Mouse (Mus musculus) CH12.LX (cell line): ENCODE measurements at regions not wholly inside any gene's neighbourhood (a gene's known extent, or its start where the extent isn't known, plus 50 kb on each side); places are given as distances from the start of the nearest gene placed in this dataset.

Experiments used
- CHD2 ChIP-seq: IDR thresholded peaks from 2 replicates; pipeline ENCODE4 v1.6.1; 2011; ENCODE audit warnings: low read length, improper control_type of control experiment
- CTCF ChIP-seq, 2 experiments: IDR thresholded peaks in 1 of 2; conservative IDR thresholded peaks in 1 of 2; 2 replicates each; pipeline ENCODE4 v1.5.1; 2011 to 2012; ENCODE audit warnings: low read depth in 2 of 2, low read length in 2 of 2, improper control_type of control experiment in 1 of 2, inconsistent platforms in 1 of 2, mild to moderate bottlenecking in 1 of 2, moderate library complexity in 1 of 2
- ETS1 ChIP-seq: conservative IDR thresholded peaks from 2 replicates; pipeline ENCODE4 v1.6.1; 2012; ENCODE audit warnings: low read depth, mild to moderate bottlenecking, inconsistent platforms, low read length, improper control_type of control experiment, moderate library complexity
- IRF4 ChIP-seq: IDR thresholded peaks from 2 replicates; pipeline ENCODE4 v1.6.1; 2014; ENCODE audit warnings: low read depth, mild to moderate bottlenecking, inconsistent platforms, low read length, improper control_type of control experiment
- MAFK ChIP-seq: IDR thresholded peaks from 2 replicates; pipeline ENCODE4 v1.6.1; 2011; ENCODE audit warnings: low read length, improper control_type of control experiment; ENCODE audit not compliant: insufficient replicate concordance
- MYC ChIP-seq: IDR thresholded peaks from 2 replicates; pipeline ENCODE4 v1.6.1; 2011; ENCODE audit warnings: low read depth, mild to moderate bottlenecking, improper control_type of control experiment, low read length
- NRF1 ChIP-seq: IDR thresholded peaks from 2 replicates; pipeline ENCODE4 v1.6.1; 2014; ENCODE audit warnings: low read depth, mild to moderate bottlenecking, inconsistent platforms, low read length, improper control_type of control experiment, moderate library complexity
- POLR2A ChIP-seq: IDR thresholded peaks from 2 replicates; pipeline ENCODE4 v1.6.1; 2011; ENCODE audit warnings: low read depth, mild to moderate bottlenecking, improper control_type of control experiment, low read length

- TF ChIP-seq POLR2A (no peak), CTCF (conservative IDR thresholded peaks at IDR 0.05 in 1 of 2, IDR thresholded peaks at IDR 0.05 in 1 of 2; ENCODE audit: low read depth in 2 of 2, low read length in 2 of 2) (no peak), ETS1 (no peak), MAFK (no peak), IRF4 (no peak), CHD2 (no peak), MYC (no peak), NRF1 (no peak)
These were observed 247.6 kb downstream of the Mycn start for GRCm38 (mm10) chr12:12693838-12694777.
